Mouse (Mus musculus): ENCODE results near the gene Nyx.

DNA sequence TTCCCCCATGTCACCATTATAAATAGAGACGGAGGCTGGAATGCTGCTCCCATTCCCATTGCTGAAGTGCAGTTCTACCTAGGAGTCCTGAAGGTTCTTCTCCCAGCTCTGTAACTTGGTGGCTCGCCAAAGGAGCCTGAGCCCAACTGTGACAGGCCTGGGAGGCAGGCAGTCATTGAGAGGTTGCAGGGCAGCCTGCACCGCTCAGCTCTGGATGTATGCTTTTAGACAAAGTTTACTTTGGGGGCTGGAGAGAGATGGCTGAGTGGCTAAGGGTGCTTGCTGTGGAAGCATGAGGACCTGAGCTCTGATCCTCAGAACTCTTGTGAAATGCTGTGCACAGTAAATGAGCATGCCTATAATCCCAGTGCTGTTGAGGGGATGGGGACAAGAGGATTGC, 25.0 kb downstream of the Nyx start:
- TF ChIP-seq CTCF (IDR thresholded peaks at IDR 0.05) = no peak
- 0 out of 2 replicates have a peak, but pooled peaks have one; percentile 39 for TF ChIP-seq EP300 (IDR thresholded peaks at IDR 0.05)
